Mouse (Mus musculus) ES-E14 (cell line): ENCODE data around the gene Tlr3. TPM values are rescaled to one million over a fixed set of nuclear protein-coding genes. Genes with fewer than 3 reads are reported as not detected.

Source experiments
- DNase-seq: peaks from one replicate; pipeline ENCODE4 v3.0.0-alpha.2; 2013; ENCODE audit warnings: low read depth, low spot score
- H3K27ac ChIP-seq: 2 replicates; pipeline ENCODE4 v1.5.1; 2012; ENCODE audit warnings: low read depth, mild to moderate bottlenecking, low read length, moderate library complexity, mixed read lengths; ENCODE audit not compliant: poor library complexity, insufficient read depth, severe bottlenecking
- H3K36me3 ChIP-seq: 2 replicates; pipeline ENCODE4 v1.6.1; 2012; ENCODE audit warnings: mild to moderate bottlenecking, low read length, moderate library complexity, mixed read lengths; ENCODE audit not compliant: control insufficient read depth, poor library complexity, insufficient read depth, severe bottlenecking
- H3K4me1 ChIP-seq, 2 experiments: fragments of 150-350 bp in 1 of 2; sonication (generic) in 1 of 2; 2 replicates each; pipeline ENCODE4 v1.6.1; 2012; ENCODE audit warnings: low read length in 2 of 2, mild to moderate bottlenecking in 1 of 2, mixed read lengths in 1 of 2; ENCODE audit not compliant: control insufficient read depth in 2 of 2, insufficient read depth in 2 of 2, poor library complexity in 1 of 2
- H3K4me3 ChIP-seq, 2 experiments: fragments of 150-350 bp in 1 of 2; sonication (generic) in 1 of 2; 2 replicates each; pipeline ENCODE4 v1.5.1; 2012; ENCODE audit warnings: low read length in 2 of 2, low read depth in 1 of 2, mild to moderate bottlenecking in 1 of 2, mixed read lengths in 1 of 2; ENCODE audit not compliant: insufficient read depth in 1 of 2, poor library complexity in 1 of 2, severe bottlenecking in 1 of 2
- H3K9ac ChIP-seq: 2 replicates; pipeline ENCODE4 v1.6.1; 2012; ENCODE audit warnings: low read depth, mild to moderate bottlenecking, low read length, mixed read lengths; ENCODE audit not compliant: poor library complexity, insufficient read depth, severe bottlenecking
- H3K9me3 ChIP-seq: fragments of 150-350 bp; sonication (generic); 2 replicates; pipeline ENCODE4 v1.6.1; 2012; ENCODE audit warnings: low read depth, mild to moderate bottlenecking, low read length; ENCODE audit not compliant: control insufficient read depth, insufficient read depth
- CHD2 ChIP-seq: IDR thresholded peaks from 2 replicates; pipeline ENCODE4 v1.6.1; 2014; ENCODE audit warnings: mild to moderate bottlenecking, low read depth, low read length, inconsistent platforms
- HCFC1 ChIP-seq: IDR thresholded peaks from 2 replicates; pipeline ENCODE4 v1.6.1; 2012; ENCODE audit warnings: low read length, inconsistent platforms, borderline replicate concordance; ENCODE audit not compliant: insufficient read depth
- MAFK ChIP-seq: IDR thresholded peaks from 2 replicates; pipeline ENCODE4 v1.6.1; 2014; ENCODE audit warnings: mild to moderate bottlenecking, low read depth, low read length, inconsistent platforms; ENCODE audit not compliant: insufficient read depth
- ZC3H11A ChIP-seq: IDR thresholded peaks from 2 replicates; pipeline ENCODE4 v1.6.1; 2012; ENCODE audit warnings: low read depth, mild to moderate bottlenecking, inconsistent platforms, low read length, borderline replicate concordance
- ZNF384 ChIP-seq: IDR thresholded peaks from 2 replicates; pipeline ENCODE4 v1.6.1; 2012; ENCODE audit warnings: low read depth, low read length, inconsistent platforms
- in situ Hi-C, 2 experiments: fragments of 600-800 bp; cut with MboI; formaldehyde crosslinking; loops; one replicate each; pipeline ENCODE4 v1.15.1; 2025; ENCODE audit warnings: low sequenced_read_pairs in 2 of 2, inconsistent platforms in 1 of 2; ENCODE audit not compliant: unreplicated experiment in 2 of 2
- total RNA-seq: library from RNA; depleted of rRNA; stranded (reverse); fragments of 300-350 nt; gene quantifications from 2 replicates; pipeline ENCODE4 v1.2.3, GENCODE M21; 2012

The Tlr3 gene
- total RNA-seq, 1 experiment = 0.58 TPM

GRCm38 (mm10) chr8:45448257-45448656 is 37.4 kb upstream of the Tlr3 start:
- no peak for TF ChIP-seq CHD2
- no peak for TF ChIP-seq MAFK
- TF ChIP-seq HCFC1 = no peak
- TF ChIP-seq ZC3H11A = no peak
- TF ChIP-seq ZNF384 = no peak
- no peaks in the 10 kb centered on the region for H3K4me1 ChIP-seq
- H3K36me3 ChIP-seq = no peaks in the 10 kb centered on the region
- H3K27ac ChIP-seq = no peak overlapping the region
- H3K4me3 ChIP-seq = no peak overlapping the region
- in situ Hi-C loops = no loop called here
- no peak overlapping the region for H3K9ac ChIP-seq
- no peak for DNase-seq
- H3K9me3 ChIP-seq = no peaks in the 10 kb centered on the region

DNA sequence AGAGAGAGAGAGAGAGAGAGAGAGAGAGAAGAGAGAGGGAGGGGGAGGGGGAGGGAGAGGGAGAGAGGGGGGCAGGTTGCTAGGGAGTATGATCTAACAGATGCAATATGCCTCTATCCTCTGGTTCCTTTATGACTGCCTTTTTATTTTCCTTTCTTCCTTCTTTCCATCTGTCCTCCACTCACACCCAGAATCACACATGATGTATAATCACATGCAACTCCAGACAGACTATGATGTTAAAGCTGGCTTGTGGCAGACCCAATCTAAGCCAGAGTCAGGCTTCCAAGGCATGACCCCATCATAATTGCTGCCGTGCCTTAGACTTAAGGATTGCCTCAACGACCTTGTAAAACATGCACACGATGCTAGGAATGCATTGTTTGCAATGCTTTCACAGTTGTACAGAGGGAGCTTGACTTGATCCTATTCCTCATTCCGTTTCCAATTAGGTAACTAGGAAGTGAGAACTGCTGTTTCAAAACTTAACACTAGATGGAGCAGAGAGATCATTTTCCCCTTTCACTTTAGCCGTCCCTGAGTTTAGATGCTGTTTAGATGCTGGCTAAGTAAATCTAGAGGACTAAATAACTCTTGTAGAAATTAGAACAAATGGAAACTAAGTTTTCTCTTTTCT is 28.1 kb upstream of the Tlr3 start:
- Histone ChIP-seq H3K27ac (no peak overlapping the region), H3K4me3 (no peak overlapping the region), H3K9ac (no peak overlapping the region), H3K9me3 (peaks cover 5% of the 10 kb centered on the region; the same call in 1 of the 2 replicates), H3K36me3 (no peaks in the 10 kb centered on the region), H3K4me1 (no peaks in the 10 kb centered on the region)
- in situ Hi-C loops = no loop called here
- TF ChIP-seq MAFK (no peak), HCFC1 (no peak), CHD2 (no peak), ZC3H11A (peak; percentile 53), ZNF384 (no peak)
- DNase-seq = peak; percentile 42

DNA sequence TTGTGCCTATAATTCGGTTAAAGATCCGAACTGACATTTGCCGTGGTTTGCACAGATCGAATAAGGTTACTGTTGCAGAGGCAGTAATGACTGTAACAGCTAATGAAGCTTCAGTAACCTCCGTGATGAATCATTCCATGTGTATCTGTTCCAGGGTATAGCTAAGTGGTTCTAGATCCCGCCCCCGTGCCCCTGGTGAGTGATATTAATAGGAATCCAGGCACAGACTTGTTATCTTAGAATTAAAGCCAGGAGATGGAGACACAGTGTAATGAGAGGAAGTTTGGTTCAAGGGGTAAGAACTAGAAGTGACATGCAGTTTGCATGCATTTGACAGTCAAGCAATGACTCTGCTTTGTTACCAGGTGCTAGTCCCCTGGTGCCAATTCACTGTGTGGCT is 9.3 kb upstream of the Tlr3 start:
- DNase-seq = no peak
- TF ChIP-seq MAFK (no peak), ZC3H11A (no peak), CHD2 (no peak), HCFC1 (no peak), ZNF384 (no peak)
- H3K4me3 ChIP-seq = no peak overlapping the region
- no peak overlapping the region for H3K9ac ChIP-seq
- no peaks in the 10 kb centered on the region for H3K9me3 ChIP-seq
- no peak overlapping the region for H3K27ac ChIP-seq
- in situ Hi-C loops = no loop called here
- no peaks in the 10 kb centered on the region for H3K36me3 ChIP-seq
- no peaks in the 10 kb centered on the region for H3K4me1 ChIP-seq

DNA sequence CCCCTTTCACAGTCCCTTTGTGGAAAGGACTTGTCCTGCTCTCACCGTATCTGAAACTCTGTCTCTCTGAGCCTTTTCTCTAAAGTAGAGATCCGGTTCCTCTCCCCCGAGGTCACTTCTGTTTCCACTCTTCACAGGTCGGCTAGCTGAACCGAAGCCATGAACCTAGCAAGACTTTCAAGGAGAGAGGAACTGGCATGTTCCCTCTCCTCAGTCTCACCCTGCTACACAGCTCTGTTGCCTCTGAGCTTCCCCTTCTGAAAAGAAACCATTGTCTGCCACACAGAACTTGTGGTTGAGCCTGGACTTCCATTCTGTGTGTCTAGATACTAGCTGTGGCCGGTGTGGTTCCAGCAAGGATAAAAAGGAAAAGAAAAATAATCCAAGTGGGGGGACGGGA is 4.1 kb upstream of the Tlr3 start:
- Histone ChIP-seq H3K9me3 (no peaks in the 10 kb centered on the region), H3K4me1 (peaks cover 0 to 4% of the 10 kb centered on the region in 2 experiments; a peak in 1 of 4 replicates), H3K36me3 (no peaks in the 10 kb centered on the region), H3K27ac (no peak overlapping the region), H3K4me3 (no peak overlapping the region), H3K9ac (no peak overlapping the region)
- in situ Hi-C loops = no loop called here
- TF ChIP-seq ZC3H11A (no peak), CHD2 (no peak), MAFK (no peak)
- DNase-seq = no peak
